Mouse (Mus musculus) brain, adult 2 months (tissue): Measurements from ENCODE around the gene Rbbp4.
"Not testable (repeated sequence)": the region's sequence is repeated elsewhere in the genome, so short reads cannot be mapped to it uniquely, and the experiment has no call there.

Experiments
- DNase-seq: peaks from one replicate; pipeline ENCODE4 v3.0.0; 2011; ENCODE audit warnings: low read depth, low spot score

Gene Rbbp4

DNA sequence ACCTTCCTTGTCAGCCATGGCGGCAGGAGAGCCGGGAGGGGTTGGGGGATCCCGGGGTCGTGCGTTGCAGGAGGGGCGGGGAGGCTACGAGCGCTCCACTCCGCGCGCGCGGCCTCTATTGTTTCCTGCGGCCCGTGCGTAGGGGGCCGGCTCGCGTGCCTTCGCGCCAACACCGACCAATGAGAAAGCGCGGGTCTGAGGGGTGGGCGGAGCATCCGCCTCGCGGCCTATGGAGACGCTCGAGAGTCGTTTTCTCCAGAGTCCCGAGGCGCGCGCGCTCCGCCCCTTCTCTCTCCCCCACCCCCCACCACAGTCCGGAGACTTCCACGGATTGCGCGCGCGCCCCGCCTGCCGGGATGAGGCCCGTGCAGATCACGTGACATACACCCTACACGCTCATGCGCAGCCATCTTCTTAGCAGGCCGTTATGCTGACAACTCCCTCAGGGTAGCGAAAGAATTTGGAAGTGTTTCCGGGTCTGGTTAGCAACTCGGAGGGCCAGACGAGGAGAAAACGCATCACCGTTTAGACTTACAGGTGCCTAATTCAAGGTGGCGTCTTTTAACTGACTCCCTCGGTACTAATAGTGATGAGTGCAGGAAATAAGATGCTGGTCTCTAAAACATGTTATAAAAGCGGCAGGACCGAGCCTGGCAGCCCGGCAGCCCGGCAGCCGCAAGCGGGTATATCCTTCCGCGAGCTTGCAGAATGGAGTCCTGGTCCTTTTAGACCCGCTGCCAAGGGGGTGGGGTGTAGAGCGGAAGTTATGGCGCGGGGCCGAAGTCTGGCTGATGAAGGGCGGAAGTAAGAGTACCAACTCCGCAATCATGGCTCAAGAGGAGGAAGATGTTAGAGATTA, at the start of gene Rbbp4, which contains the start of gene Zbtb8os:
Gene Rbbp4 (minus strand): TSS at position 155 of the 859 bp plus-strand sequence.
Gene Zbtb8os (plus strand): TSS at position 480 of the 859 bp plus-strand sequence.
- DNase-seq = peak; percentile 99

DNA sequence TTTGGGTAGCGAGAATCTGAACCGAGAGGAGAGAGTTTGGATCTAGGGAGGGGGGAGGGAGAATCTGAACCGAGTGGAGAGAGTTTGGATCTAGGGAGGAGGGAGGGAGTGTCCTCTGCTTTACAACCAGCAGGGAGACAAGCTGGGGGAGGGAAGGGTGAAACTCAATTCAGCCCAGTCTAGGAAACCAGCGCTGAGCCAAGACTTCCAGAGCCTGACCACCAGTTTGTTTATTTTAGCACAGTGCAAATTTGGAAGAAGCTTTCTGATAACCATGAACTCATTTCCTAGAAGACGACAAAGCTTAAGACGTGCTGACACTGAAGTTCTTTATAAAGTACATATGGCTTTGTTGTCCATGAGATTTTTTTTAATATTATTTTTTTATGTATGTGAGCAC, 49.3 kb upstream of the Rbbp4 start:
- no peak for DNase-seq

DNA sequence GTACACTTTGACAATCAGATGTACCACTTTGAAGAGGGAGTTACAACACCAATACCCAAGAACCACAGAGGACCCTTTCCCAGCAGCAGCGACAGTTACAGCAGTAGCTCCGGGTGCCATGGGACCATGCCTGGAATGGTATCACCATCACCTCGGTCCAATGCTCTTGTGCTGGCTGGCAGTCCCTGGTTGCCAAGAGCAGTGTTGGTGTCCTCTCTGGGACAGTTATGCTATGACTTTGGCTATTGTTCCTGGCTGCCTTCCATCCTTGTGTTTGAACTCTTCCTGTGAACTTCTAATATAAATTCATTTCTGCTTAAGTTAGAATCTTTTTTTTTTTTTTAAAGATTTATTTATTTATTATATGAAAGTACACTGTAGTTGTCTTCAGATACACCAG, 48.4 kb upstream of the Rbbp4 start:
- no peak for DNase-seq

DNA sequence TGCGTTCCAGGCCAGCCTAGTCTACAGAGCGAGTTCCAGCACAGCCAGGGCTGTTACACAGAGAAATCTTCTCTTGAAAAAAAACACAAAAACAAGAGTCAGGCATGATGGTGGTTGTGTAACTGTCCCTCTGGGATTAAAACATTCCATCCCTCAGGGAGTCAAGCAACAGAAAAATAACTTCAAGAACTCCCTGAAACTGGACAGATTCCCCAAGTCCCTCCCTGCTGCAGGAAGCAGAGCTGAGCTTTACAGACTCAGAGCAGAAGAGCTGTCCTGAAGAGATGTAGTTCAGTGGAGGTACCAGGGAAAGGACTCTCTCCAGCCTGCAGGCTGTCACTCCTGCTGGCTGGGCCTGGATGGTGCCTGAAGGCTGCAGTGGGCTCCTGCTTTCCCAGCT, 47.3 kb upstream of the Rbbp4 start:
- no peak for DNase-seq

DNA sequence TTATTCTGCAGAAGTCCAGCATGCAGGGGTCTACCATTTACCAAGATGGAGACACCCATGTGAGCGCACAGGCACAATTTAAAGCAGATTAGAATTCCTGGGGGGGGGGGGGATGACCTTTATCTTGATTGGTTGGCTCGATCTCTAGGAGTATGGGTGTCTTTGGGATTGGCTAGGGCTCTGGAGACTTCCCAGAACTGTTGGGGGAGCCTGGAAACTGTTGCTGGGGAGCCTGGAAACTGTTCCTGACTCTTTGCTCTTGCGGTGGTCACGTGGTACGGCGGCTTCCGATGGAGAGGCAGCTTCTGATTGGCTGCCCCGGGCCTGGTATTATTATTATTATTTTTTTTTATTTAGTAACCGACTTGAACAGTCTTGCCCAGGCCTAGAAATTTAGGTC, 46.9 kb upstream of the Rbbp4 start:
- DNase-seq = no peak

DNA sequence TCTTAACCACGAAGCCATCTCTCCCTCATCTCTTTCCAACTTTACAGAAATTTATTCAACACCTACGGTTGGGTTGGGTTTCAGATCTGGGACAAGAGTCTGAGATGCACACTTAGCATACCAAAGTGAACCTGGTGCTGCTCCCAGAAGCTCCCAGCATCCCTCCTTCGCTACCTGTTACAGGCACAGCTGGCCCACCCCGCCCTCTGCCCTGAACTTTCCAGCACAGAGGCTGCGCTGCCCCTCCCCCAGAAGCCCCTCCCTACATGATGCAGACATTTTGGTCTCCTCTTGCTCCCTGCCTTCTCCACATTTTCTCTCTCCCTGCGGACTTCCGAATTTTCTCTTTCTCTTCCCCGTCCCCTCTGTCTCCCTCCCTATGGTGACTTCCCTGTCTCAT, 46.0 kb upstream of the Rbbp4 start:
- DNase-seq = peak; percentile 29

DNA sequence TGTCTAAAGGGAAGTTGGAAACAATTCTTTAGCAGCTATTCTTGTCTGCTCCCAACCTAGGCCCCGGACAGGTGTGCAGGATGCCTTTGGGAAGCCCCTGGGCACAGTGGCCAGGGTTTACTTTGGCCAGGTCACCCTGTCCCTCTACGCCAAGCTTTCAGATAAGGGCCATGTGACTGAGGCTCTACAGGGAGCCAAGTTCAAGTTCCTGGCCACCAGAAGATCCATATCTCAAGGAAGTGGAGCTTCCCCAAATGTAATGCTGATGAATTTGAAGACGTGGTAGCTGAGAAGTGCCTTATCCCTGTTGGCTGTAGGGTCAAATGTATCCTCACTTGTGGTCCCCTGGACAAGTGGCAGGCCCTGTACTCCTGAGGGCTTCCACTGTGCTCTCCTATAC, 44.6 kb upstream of the Rbbp4 start:
- DNase-seq = no peak

DNA sequence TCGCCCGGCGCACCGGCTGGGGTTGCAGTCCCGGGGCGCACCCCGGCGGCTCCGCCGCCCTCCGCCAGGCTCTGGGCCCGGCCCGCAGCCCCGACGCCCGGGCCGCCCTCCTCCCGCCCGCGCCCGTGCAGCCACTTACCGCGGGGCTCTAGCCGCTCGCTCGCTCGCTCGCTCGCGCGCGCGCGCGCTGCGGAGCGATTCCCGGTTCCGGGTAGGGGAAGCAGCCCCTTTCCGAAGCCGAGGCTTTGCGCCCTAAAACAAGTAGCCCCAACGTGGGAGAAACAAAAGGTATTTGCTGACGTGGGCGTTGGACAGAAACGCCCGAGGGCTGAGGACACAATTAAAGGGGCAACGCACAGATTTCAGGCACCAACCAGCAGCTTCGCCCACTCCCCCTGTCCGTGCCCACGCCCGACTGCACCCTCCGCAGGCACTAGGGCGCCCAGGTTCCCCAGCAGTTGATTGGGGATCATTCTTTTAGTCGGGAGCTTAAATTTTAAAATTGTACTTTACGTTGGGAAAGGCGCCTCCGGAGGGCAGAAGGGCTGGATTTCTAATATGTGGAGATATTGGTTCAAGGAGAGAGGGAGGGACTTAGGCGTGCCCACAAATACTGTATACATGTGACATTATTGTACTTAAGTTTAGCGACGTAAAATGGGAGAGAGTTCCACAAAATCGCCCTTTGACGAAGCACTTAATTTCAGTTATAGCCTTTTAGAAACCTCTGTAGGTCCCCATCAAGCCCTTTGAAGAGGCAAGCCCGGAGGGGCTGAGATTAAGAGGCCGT, 42.6 kb upstream of the Rbbp4 start, which contains the start of gene Zbtb8a:
Gene Zbtb8a (minus strand): TSS at position 516 of the 790 bp plus-strand sequence.
- peak; percentile 75 for DNase-seq

DNA sequence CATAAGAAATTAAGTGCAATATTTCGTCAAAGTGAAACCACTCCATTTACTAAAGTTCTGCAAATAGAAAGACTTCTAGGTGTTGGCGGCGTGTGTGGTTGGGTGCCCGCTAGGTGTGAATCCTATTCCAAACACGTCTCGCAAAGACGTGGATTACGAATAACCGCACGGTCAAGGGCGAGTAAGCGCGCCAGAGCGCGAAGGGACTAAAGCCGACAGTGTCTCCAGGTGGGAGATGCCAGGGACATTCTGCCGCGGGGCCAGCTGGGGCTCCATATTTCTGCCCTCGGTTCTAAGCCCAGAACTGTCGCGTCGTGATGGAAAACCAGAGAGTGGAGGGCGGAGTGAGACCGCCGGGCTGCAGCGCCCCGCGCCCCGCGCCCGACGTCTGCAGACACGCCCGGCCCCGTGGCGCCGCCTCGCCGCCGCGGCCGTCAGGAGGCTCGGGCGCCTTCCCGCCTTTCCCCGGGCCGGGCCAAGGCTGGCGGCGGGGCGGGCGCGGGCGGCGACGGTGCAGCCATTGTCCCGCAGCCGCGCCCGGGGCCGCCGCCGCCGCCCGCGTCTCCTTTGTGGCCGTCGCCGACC, 41.9 kb upstream of the Rbbp4 start:
- DNase-seq = peak; percentile 67

DNA sequence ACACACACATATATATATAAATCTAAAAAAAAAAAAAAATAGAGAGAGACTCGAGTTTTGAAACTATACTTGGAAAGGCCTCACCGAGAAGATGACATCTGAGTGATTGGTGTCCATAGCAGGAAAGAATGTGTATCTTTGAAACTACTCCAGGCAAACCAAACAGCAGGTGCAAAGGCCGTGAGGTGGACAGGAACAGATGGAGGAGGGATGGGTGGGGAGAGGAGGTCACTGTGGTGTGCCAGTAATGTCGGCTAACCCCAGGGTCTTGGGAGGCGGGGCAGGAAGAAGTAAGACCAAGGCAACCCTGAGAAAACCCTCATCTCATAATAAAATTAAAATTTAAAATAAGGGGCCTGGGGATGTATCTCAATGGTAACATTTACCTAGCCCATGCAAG, 40.7 kb upstream of the Rbbp4 start:
- DNase-seq = no peak

DNA sequence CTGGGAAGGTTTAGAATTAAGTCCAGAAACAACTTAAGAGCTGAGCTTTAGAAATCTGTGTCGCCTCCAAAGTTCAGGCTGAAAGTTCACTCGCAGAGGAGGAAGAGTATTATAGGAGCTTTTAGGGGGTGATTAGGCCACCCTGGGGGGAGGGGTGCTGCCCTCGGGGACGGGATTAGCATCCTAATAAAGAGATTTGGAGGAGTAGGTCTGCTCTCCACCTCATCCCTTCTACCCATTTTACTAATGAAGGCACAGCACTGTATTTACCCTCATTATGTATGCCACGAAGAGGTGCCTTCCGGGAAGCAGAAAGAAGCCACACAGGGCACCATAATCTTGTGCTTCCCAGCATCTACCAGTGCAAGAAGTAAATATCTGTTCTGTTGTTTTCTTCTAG, 39.8 kb upstream of the Rbbp4 start:
- no peak for DNase-seq

DNA sequence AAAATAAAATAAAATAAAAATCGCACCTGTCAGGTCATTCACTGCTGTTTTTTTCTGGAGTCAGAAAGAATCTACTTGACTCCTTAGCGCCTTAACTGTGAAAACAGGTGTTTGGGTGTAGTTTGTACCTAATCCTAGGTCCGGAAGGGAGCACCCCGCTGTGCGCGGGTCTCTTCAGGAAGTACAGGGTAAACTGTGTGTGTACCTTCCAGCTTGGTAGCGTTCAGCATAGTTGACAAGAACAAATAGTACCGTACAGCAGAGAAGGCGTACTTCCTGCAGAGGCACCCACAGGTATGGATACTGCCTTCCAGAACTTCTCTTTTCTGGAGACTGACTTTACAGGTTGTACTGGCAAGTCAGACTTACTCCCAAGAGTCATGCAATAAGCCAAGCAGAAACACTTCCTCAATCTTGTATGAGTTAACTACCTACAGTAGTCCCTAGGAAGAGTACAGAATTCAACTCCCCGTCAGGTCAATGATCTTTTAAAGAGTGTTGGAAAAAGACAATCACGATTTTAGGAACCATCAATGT, 39.1 kb upstream of the Rbbp4 start:
- DNase-seq = no peak

DNA sequence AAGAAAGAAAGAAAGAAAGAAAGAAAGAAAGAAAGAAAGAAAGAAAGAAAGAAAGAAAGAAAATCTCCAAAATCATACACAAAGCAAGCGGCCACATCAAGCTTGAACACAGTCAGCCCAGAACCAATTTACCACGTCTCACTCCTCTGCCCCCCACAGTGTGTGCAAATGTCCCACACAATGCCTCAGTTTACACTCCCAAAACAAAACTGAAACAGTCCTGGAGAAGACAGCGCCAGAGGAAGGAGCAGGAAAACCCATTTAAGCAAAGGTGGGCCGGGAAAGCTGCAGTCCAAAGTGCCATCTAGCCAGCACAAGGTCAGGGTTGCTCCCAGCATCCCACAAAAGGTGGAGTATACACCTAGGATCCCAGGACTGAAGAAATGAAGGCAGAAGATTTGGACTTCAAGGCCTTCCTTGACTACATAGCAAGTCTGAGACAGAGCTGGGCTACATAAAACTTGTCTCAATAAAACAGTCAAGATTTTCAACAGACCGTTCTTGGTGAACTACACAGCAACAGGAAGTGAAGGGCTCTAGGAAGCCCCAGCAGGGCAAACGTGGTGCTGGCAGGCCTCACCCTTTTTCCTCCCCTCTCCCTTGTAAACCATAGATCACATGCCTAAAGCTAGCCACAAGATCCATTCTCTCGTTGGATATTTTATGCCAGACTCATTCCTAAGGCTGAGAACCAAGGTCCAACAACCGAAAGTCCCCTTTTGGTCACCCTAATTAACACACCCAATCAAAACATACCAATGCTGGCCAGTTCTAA, 38.2 kb upstream of the Rbbp4 start:
- DNase-seq = no peak

DNA sequence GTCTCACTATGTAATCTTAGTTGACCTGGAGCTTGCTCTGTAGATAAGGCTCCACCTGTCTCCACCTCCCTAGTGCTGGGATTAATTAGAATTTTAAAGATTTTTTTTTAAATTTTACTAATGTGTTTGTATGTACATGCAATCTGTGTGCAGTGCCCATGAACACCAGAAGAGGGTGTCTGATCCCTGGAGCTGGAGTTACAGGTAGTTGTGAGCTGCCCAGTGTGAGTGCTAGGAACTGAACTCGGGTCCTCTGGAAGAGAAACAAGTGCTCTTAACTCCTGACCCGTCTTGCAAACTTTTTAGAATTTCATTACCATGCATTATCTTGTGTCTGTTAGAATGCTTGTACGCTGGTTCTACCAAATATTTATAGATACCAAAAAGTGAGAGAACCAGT, 36.2 kb upstream of the Rbbp4 start:
- no peak for DNase-seq

DNA sequence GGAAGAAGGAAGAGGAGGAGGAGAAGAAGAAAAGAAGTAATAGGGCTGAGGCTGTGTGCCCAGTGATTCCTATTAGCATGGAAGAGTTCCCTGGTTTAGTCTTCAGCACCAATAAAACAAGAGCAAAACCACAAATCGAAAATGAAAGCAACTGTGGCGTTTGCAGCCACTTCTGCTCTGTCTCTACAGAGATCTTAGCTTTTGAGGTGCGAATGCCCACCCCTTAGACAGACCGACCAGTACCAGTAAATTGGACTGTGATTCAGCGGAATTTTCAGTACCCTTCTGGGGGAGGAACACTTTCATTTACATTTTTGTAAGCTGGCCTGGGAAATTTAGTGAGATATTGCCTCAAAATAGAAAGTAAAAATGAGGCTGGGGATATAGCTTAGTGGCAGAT, 30.1 kb upstream of the Rbbp4 start:
- DNase-seq = no peak

DNA sequence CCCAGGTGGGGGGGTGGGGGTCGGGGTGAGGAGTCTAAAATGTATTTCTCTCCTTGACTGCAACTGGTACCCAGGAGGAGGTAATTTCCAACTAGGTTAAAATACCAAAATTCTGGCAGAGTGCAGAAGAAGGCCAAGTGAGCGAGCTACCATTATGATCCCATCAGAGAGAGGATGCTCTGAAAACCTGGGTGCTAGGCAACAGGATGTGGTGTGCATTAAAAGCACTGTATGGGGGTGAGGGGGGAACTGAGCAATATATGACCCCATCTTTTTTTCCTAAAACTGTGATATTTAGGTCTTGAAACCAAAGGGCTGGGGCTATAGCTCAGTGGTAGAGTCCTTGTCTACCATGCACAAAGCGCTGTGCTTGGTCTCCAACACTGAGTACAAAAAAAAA, 29.2 kb upstream of the Rbbp4 start:
- DNase-seq = no peak

DNA sequence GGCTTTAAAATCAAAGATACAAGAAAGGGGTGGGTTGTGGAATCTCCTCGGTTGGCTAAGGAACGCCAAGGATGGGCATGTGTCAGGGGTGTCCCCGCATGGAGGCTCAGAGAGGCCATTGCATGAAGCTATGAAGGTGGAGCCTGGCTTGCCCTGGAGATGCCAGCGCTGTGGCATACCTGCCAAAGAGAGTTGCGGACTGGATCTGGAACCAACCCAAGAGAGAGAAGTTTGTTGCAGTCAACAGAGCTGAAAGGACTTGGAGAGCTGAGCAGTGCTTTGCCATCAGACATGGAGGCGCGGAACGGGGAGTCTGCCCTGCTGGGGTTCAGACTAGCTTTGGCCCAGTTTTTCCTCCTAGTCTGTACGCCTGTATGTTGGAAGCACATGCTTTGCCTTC, 28.3 kb upstream of the Rbbp4 start:
- DNase-seq = no peak

DNA sequence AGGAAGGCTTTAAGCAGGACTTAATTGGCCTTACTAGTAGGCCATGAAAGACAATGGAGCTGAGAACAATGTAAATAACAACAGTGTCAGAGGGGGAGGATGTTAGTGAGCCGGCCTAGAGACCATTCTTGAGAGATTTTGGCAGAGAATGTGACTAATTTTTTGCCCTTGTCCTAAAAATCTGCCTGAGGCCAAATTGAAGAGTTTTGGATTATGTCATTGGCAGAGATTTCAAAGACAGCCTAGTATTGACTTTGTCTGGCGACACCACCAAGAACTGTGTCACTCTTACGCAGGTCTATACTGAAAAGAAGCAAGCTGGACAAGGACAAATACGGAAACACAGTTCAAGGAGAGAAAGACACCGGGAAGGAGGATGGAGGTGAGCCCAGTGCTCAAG, 27.6 kb upstream of the Rbbp4 start:
- DNase-seq = no peak

DNA sequence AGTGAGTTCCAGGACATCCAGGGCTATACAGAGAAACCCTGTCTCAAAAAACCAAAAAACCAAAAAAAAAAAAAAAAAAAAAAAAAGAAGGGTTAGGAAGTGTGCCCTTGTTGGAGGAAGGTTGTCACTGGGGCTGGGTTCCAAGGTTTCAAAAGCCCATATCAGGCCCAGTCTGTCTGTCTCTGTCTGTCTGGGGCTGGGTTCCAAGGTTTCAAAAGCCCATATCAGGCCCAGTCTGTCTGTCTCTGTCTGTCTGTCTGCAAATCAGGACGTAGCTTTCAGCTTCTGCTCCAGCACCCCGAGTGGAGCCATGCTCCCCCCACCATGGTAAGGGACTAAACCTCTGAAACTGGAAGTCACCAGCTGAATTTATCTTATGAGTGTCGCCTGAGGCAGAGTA, 27.1 kb upstream of the Rbbp4 start:
- DNase-seq = not testable (repeated sequence)

DNA sequence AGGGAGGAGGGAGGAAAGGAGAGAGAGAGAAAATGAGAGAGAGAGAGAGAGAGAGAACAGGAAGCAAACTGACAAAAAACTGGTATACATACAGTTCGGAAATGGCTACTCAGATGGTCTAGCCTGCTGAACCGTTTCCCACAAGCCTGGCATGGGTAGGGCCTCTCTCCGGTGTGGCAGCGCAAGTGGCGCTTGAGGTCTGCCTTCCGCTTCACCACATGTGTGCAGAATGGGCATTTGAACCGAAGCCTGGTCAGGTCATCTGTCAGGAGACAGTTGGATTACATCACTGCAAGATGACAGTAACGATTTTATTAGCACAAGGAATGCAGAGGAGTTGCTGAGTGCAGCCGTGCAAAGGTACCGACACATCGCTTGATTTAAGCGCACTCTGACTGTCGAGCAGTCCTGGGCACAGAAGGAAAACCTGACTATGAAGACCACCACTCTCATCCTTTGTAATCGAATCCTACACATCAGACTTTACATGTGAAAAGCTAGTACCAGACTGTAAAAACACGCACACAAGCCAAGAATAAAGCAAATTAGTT, 22.5 kb upstream of the Rbbp4 start:
- no peak for DNase-seq

DNA sequence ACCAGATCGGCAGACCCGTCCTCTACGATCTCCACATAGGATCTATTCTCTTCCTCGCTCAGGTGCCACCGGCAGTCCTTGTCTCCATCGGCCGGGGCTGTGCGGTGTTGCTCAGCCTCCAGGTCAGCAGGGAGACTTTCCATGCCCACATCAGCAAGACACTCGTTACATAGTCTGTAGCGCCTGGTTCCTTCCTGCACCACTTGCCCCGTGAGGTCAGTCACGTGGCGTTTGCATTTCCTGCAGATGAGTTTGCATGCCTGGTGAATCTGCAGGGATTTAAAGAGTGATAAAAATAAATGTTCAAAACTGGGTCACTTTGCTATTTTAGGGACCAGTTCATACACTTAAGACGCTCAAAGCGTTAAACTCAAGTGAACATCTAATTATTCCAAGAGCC, 19.1 kb upstream of the Rbbp4 start:
- peak; percentile 60 for DNase-seq
